Mouse (Mus musculus) telencephalon, adult 2 months (tissue): ENCODE measurements at regions not wholly inside any gene's neighbourhood (a gene's known extent, or its start where the extent isn't known, plus 50 kb on each side); places are given as distances from the start of the nearest gene placed in this dataset.

Source experiments
- DNase-seq: peaks from one replicate; pipeline ENCODE4 v3.0.0-alpha.2; 2011; ENCODE audit warnings: low read depth, low spot score

- DNase-seq = peak; percentile 44
Measured at GRCm38 (mm10) chr12:13035108-13035741, 93.5 kb upstream of the Mycn start.

GRCm38 (mm10) chr12:13030333-13030732 lies 88.6 kb upstream of the Mycn start:
- no peak for DNase-seq

GRCm38 (mm10) chr12:13028086-13028485 lies 86.4 kb upstream of the Mycn start:
- no peak for DNase-seq

- DNase-seq = no peak
Measured at GRCm38 (mm10) chr12:13026041-13026580, 84.4 kb upstream of the Mycn start.

GRCm38 (mm10) chr12:13024215-13024841 lies 82.6 kb upstream of the Mycn start:
- peak; percentile 9 for DNase-seq

GRCm38 (mm10) chr12:13011023-13011761 lies 69.5 kb upstream of the Mycn start:
- peak; percentile 15 for DNase-seq

GRCm38 (mm10) chr12:13010405-13010804 lies 68.7 kb upstream of the Mycn start:
- DNase-seq = no peak

GRCm38 (mm10) chr12:13009470-13009869 lies 67.8 kb upstream of the Mycn start:
- DNase-seq = no peak

GRCm38 (mm10) chr12:13002703-13003102 lies 61.0 kb upstream of the Mycn start:
- DNase-seq = no peak

GRCm38 (mm10) chr12:13002069-13002590 lies 60.4 kb upstream of the Mycn start:
- DNase-seq = peak; percentile 21

GRCm38 (mm10) chr12:12995974-12996361 lies 54.3 kb upstream of the Mycn start:
- no peak for DNase-seq

GRCm38 (mm10) chr12:12995061-12995973 lies 53.6 kb upstream of the Mycn start:
- no peak for DNase-seq

GRCm38 (mm10) chr12:12993894-12994714 lies 52.4 kb upstream of the Mycn start:
- no peak for DNase-seq
